Mouse (Mus musculus) adrenal gland, postnatal 36 days (tissue): ENCODE measurements around the gene Gm49450. TPM values are rescaled to one million over a fixed set of nuclear protein-coding genes. Genes with fewer than 3 reads are reported as not detected.
"Not testable (repeated sequence)": the region's sequence is repeated elsewhere in the genome, so short reads cannot be mapped to it uniquely, and the experiment has no call there.

ENCODE experiments used
- DNase-seq, 2 experiments: peaks; one replicate each; pipeline ENCODE4 v3.0.0; 2021; ENCODE audit warnings: mixed read lengths in 1 of 2
- total RNA-seq, 2 experiments: library from RNA; stranded (reverse); gene quantifications; 2 replicates each; pipeline ENCODE4 v1.2.3; 2021

The Gm49450 gene
- total RNA-seq, 2 experiments from 2014 or later, result not detected

GRCm38 (mm10) chr15:98924682-98925081, 28.7 kb downstream of the Gm49450 start:
- DNase-seq, result peak; percentile 26 to 34

DNA sequence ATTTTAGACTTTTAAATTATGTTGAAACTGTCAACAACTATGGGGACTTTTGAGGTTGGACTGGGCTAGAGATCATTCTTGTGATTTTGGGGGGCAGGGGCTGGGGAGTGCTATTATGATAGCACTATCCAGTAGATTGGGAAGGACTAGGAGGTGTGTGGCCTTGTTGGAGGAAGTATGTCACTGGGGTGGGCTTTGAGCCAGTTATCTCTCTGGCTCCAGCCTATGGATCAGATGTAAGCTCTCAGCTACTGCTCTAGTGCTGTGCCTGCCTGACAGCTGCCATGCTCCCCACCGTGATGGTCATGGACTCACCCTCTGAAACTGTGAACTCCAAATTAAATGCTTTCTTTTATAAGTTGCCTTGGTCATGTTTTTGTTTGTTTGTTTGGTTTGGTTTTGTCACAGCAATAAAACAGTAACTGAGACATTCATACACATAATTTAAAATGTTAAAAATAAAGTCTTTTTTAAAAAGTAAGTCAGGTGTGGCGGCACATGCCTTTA, 30.3 kb downstream of the Gm49450 start:
- DNase-seq, result no peak

- peak; percentile 21 to 34 for DNase-seq
Measured at GRCm38 (mm10) chr15:98922581-98922980, 30.8 kb downstream of the Gm49450 start.

DNA sequence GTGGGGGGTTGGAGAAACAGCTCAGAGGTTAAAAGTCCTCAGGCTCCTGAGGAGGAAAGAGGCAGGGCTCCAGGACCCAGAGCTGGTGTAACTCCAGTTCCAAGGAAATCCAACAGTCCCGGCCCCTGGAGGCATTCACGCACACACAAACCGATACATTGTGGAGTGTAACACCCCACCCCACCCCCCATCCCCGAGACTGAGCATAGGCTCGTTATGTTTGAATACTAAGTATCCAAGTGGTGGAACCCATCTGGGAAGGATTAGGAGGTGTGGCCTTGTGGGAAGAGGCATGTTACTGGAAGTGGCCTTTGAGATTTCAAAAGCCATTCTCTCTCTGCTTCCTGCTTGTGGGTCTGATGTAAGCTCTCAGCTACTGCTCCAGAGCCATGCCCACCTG, 31.8 kb downstream of the Gm49450 start:
- DNase-seq, result no peak

DNA sequence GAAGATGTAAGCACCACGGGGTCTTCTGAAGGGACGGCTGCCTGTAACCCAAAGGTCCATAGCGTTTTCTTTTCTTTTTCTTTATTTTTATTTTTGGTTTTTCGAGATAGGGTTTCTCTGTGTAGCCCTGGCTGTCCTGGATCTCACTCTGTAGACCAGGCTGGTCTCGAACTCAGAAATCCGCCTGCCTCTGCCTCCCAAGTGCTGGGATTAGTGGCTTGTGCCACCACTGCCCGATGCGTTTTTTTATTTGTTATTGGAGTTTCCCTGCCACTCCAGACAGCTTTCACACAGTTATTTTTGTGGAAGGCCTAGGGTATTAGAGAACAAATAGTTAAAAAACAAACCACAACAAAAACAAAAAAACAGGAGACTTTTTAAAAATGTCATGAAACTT, 34.9 kb downstream of the Gm49450 start:
- DNase-seq, result not testable (repeated sequence)

DNA sequence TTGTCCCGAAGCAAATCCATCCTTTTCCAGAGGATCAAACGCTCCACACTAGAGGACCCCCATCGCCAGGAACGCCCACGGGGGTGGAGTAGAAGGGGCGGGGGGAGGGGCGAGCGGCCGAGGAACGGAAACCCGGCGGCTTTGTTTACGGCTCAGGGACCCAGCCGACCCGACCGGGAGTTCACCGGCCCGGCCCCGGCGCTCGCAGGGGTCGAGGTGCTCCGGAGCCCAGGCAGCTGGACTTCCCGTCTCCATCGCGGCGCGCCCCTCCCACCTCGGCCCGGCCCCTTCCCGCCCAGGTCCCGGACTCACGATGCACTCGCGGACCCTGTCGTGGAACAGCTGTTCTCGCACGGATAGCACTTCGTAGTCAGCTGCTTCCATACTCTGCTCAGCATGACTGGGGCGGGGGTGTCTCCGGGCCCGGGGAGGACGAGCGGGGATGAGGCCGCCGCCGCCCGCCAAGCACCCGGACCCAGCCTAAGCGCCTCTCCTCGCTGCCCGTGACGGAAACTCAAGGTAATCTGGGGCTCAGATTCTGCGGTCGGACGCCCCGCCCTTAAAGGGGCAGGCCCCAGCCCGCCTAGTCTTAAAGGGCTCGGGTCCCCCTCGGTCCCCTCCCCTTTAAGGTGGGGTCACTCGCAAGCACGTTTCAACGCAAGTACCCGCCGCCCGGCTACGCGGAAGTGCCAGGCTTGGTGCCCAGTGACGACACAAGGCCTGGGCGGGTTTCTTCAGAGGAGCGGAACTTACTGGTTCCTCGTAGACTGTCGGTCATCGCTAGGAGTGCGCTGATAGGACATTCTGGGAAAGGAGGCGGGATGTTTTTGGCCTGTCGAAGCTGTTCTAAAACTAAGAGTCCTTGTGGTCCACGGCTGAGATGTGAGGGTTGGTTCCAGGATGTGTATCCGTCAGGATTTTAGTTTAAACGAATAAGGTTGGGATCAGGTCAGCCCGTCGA, 35.5 kb downstream of the Gm49450 start, which contains the start of gene Lmbr1l:
Lmbr1l (minus strand) TSS at position 694 of the 961 bp plus-strand sequence.
- DNase-seq, result peak; percentile 99

- DNase-seq, result peak; percentile 32 to 41
Measured at GRCm38 (mm10) chr15:98917091-98917490, 36.3 kb downstream of the Gm49450 start.

- DNase-seq, result no peak
Measured at GRCm38 (mm10) chr15:98916016-98916415, 37.3 kb downstream of the Gm49450 start.

DNA sequence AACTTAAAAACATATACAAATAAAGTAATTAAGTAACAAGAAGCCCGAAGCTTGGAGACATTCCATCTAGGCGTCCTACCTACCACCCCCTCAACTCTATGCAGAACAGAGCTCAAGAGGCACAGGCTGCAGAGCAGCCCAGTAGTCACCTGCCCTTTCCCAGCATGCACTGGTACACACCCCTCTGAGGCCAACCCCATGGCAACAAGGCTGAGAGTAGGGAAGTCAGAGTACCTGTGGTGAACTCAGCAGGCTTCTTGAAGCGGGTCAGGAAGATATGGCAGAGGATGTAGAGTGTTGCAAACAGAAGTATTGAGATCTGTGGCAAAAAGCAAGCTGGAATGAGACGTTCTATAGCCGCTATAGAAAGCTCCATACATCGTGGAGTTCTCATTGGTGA, 38.4 kb downstream of the Gm49450 start:
- DNase-seq, result no peak

GRCm38 (mm10) chr15:98904692-98905091, 48.7 kb downstream of the Gm49450 start:
- peak; percentile 25 to 34 for DNase-seq

- DNase-seq, result peak in 1 of 2 experiments; percentile 23
Measured at GRCm38 (mm10) chr15:98902600-98902999, 50.8 kb downstream of the Gm49450 start.

GRCm38 (mm10) chr15:98901530-98901929, 51.8 kb downstream of the Gm49450 start:
- no peak for DNase-seq

- DNase-seq, result peak; percentile 46 to 64
Measured at GRCm38 (mm10) chr15:98897928-98898800, 55.2 kb downstream of the Gm49450 start, which contains the start of gene Dhh. Dhh (minus strand) TSS chr15:98898540.

DNA sequence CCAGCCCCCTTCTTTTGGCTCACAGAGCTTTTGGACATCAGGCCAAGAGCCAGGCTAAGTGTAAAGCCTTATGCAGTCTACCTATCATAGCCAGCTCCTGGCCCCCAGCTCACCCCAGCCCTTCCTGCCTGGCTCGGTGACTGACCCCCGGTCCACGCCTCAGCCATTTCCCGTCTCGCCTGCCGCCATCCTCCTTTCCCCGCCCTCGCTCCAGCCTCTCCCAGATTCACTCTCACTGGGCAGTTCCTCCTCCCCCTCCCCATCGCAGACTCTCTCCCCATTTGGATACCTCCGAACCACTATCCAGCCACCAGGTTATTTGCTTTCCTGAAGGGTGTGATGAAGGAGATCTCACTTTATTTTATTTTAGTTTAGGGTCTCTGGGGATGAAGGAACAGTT, 55.9 kb downstream of the Gm49450 start:
- peak; percentile 40 to 57 for DNase-seq

- DNase-seq, result peak; percentile 79 to 82
Measured at GRCm38 (mm10) chr15:98895635-98896589, 57.4 kb downstream of the Gm49450 start.

DNA sequence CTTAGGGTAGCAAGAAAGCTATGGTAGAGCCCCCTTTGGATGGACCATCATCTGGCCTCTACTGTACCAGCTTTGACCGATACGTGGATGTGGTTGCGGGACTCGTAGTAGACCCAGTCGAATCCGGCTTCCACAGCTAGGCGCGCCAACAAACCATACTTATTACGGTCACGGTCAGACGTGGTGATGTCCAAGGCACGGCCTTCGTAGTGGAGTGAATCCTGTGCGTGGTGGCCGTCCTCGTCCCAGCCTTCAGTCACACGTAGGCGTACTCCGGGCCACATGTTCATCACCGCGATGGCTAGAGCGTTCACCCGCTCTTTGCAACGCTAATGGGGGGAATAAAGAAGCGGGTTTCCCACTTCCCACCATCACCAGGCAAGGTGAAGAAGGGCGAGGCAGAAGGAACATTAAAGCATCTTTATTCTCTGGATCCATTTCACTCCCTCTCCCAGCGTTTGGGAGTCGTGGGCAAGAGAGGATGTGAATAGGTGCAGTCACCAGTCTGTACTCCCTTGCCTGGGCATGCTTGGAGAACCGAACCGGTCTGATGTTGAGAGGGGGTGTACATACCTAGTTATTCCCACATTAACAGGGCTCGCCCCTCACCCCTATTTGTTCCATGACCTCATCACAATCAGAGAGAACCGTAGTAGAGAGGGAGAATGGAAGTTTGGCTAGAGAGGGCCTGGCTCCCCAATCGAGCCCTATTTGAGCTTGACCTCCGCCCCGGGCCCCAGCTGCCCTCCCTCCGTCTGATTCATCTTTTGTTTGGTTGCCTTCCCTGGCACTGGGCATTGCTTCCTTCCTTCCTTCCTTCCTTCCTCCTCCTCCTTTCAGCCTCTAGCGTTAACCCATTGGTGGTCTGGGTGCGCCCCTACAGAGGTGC, 58.4 kb downstream of the Gm49450 start:
- peak; percentile 36 to 42 for DNase-seq

DNA sequence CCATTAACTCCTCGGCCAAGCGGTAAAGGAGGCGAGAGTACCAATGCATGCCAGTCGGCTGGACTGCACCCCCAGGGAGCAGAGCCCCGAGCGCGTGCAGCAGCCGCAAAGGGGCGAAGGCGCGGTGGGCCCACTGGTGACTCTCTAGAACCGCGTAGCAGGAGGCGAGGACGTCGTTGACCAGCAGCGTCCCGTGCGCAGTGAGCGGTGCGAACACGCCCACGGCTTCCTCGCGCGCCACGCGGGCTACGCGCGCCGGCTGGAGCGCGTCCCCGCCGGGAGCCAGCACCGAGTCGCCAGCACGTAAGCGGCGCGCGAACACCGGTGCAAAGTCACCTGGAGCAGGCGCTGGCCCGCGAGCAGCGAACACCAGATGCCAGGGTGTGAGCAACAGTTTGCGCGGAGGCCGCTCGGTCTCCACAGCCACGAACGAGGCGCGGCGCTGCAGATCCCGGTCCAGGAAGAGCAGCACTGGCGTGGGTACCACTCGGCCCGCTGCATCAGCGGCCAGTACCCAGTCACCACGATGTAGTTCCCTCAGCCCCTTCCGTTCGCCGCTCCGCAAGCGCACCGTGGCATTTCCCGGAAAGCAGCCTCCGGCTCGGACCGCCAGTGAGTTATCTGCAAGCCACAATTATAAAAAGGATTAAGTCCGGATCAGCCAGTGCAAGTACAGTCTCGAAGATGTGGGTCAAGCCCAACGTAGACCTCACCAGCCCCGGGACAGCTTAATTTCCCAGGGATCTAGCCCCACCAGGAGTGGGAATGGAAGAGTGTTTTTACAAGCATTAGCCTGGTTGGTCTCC, 59.2 kb downstream of the Gm49450 start, which contains the start of gene Rhebl1:
Rhebl1 (minus strand) TSS at position 601 of the 806 bp plus-strand sequence.
- DNase-seq, result peak; percentile 58 to 72

DNA sequence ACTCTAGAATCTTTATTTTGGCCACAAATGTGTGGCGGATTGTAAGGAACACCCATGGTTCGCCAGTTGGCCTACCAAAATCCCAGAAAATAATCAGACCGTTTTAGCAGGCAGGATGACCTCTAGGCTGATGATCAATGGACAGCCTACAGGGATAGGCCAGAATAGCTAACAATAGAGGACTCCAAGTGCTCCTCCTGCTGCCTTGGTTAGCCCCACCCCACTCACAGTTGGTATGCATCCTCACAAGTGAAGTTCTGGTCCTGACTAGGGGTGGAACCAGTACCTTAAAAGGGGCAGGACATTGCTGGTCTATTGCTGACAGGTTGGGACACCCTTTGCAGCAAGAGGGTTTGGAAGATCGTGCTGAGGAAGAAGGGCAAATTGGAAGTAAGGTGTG, 60.3 kb downstream of the Gm49450 start:
- no peak for DNase-seq
